Mouse (Mus musculus) cerebellum, postnatal 25 days (tissue): ENCODE measurements at regions not wholly inside any gene's neighbourhood (a gene's known extent, or its start where the extent isn't known, plus 50 kb on each side); places are given as distances from the start of the nearest gene placed in this dataset.

Source experiments
- DNase-seq, 2 experiments: peaks; one replicate each; pipeline ENCODE4 v3.0.0; 2021; ENCODE audit warnings: mixed read lengths in 2 of 2

DNA sequence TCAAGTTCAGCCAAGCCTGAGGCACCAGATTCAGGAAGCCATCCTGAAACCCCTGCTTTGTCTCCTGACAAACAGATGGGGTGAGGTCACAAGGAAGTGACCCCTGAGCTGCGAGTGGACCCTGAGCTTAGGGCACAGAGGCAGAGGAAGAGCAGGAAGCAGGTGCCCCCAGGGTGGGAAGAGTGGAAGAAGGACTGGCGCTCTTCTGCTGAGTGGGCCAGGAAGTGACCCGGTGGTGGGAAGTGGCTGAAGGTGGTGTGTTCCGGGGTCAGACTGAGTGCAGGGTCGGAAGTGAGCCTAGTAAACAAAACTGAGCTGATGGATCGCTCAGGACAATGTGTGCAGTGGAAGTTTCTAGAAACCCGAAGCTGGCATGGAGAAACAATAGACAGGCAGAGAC lies 57.2 kb upstream of the Unc5b start:
- no peak for DNase-seq

DNA sequence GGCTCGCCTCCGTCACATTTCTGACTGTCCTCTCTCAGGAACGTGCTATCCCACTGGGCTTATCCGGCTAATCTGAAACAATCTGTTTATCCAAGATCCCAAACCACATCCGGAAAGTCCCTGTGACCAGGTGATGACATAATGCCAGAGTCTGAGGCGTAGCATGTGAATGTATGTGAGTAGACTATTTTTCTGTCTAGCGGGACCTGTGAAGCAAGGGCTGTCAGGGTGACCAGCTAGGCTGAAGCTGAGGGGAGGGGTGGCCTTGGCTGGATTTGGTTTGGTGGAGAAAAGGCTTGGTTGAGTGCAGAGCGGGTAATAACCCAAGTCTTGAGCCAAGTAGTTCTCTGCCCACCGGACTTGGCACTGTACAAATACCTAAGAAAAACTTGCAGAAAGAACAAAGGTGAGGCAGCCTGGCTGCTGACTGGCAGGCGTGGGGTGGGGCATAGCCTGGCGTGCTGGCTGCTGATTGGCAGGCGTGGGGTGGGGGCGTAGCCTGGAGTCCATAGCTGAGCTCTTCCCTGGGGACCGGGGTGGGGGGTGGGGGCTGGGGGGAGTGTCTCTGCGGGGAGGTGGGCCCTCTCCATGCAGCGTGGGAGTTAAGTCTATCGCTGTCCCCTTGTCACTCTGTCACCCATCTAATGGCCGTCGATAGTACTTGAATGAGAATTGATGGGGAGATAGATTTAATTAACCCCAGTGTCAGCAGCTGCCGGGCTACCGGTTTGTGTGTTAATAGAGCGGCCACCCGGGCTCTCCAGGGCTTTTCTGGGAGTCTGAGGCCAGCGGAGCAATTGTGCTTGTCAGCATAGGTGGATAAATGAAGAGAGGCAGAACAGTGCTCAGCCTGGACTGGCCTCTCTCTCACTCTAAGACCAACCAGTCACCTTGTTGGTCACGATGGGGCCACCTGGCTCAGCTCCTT lies 54.2 kb upstream of the Unc5b start:
- DNase-seq, result no peak

DNA sequence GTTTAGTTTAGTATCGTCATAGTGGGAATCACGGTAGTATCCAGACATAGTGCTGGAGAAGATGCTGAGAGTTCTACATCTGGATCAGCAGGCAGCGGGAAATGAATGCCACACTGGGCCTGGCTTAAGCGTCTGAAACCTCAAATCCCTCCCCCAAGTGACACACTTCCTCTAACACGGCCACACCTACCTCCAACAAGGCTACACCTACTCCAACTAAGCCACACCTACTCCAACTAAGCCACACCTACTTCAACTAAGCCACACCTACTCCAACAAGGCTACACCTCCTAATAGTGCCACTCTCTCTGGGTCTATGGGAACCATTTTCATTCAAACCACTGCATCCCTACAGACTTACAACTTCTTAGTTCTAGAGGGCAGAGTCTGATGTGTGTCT lies 53.4 kb upstream of the Unc5b start:
- DNase-seq, result no peak
